Mouse (Mus musculus) brown adipose tissue, adult 24 weeks (tissue): ENCODE data around the gene Enpp6. TPM values are rescaled to one million over a fixed set of nuclear protein-coding genes. Genes with fewer than 3 reads are reported as not detected.

Experiments
- polyA plus RNA-seq: library from polyadenylated mRNA; stranded (reverse); fragments of >200 nt; gene quantifications from 2 replicates; pipeline ENCODE4 v1.2.4, GENCODE M21; 2012; ENCODE audit not compliant: missing spikeins, insufficient read depth, insufficient read length

The Enpp6 gene
- polyA plus RNA-seq, 1 experiment: 2.0 TPM

Other genes starting within 250 kb of the Enpp6 start
- gene Irf2, start 247.2 kb upstream of the Enpp6 start, polyA plus RNA-seq: 23.4 and 32.7 TPM in 2 replicates